Mouse (Mus musculus) intestine, embryonic 14.5 days (tissue): ENCODE measurements around the gene Slc19a2. TPM values are rescaled to one million over a fixed set of nuclear protein-coding genes. Genes with fewer than 3 reads are reported as not detected.
A peak's percentile ranks its signal among the peaks of the same experiment; 100 is the strongest.

Experiments used
- ATAC-seq: fragments of 200-750 bp; cut with Nextera tagmentation; replicated peaks from 2 replicates; pipeline ENCODE4 v1.8.0; 2017; ENCODE audit warnings: low read depth, moderate number of reproducible peaks, moderate TSS enrichment, moderate library complexity; ENCODE audit not compliant: low FRiP score, low TSS enrichment
- DNase-seq: peaks from one replicate; pipeline ENCODE4 v3.0.0-alpha.2; 2018; ENCODE audit warnings: low spot score
- H3K27ac ChIP-seq: fragments of 300-500 bp; sonication (generic); 2 replicates; pipeline ENCODE4 v1.5.1; 2014; ENCODE audit warnings: low read depth, mild to moderate bottlenecking, control low read depth
- H3K27me3 ChIP-seq: fragments of 300-500 bp; sonication (generic); replicated peaks from 2 replicates; pipeline ENCODE4 v1.6.1; 2014; ENCODE audit warnings: low read length, control low read depth; ENCODE audit not compliant: control insufficient read depth, insufficient read depth
- H3K36me3 ChIP-seq: fragments of 300-500 bp; sonication (generic); 2 replicates; pipeline ENCODE4 v1.6.1; 2014; ENCODE audit warnings: low read length, control low read depth; ENCODE audit not compliant: control insufficient read depth, insufficient read depth
- H3K4me1 ChIP-seq: fragments of 300-500 bp; sonication (generic); replicated peaks from 2 replicates; pipeline ENCODE4 v1.6.1; 2014; ENCODE audit warnings: low read length, control low read depth, mixed read lengths; ENCODE audit not compliant: control insufficient read depth, insufficient read depth
- H3K4me2 ChIP-seq: fragments of 300-500 bp; sonication (generic); 2 replicates; pipeline ENCODE4 v1.6.1; 2014; ENCODE audit warnings: low read length
- H3K4me3 ChIP-seq: fragments of 300-500 bp; sonication (generic); 2 replicates; pipeline ENCODE4 v1.5.1; 2014; ENCODE audit warnings: low read depth, low read length, control low read depth, mixed read lengths
- H3K9ac ChIP-seq: fragments of 300-500 bp; sonication (generic); 2 replicates; pipeline ENCODE4 v1.6.1; 2014; ENCODE audit warnings: mild to moderate bottlenecking, low read length
- H3K9me3 ChIP-seq: fragments of 300-500 bp; sonication (generic); 2 replicates; pipeline ENCODE4 v1.6.1; 2016; ENCODE audit warnings: low read length, control low read depth; ENCODE audit not compliant: control insufficient read depth
- WGBS: fragments of 180-500 bp; shearing (Covaris S2); extraction: QIAGEN DNeasy Blood & Tissue Kit; methylation state at CpG from one replicate; pipeline ENCODE4 v1.1.7; 2014; 5-methylcytosine and 5-hydroxymethylcytosine counted together
- polyA plus RNA-seq: library from polyadenylated mRNA; unstranded; fragments of >200 nt; fragmentation: Nextera tagmentation; extraction: Ambion mirVana; gene quantifications from 2 replicates; pipeline ENCODE4 v1.2.1, GENCODE M21; 2014

Slc19a2 gene
- 14.2 and 16.5 TPM in 2 replicates for polyA plus RNA-seq

GRCm38 (mm10) chr1:164248465-164249331, at the start of gene Slc19a2:
Gene Slc19a2 (plus strand): TSS chr1:164249046.
- peak within 1 kb of the TSS; percentile 63 for H3K9ac ChIP-seq
- H3K4me3 ChIP-seq = peak within 1 kb of the TSS; percentile 67
- no peaks in the 10 kb centered on the region for H3K36me3 ChIP-seq
- WGBS = under 1% methylated on average over 74 of the region's 79 CpGs
- H3K27ac ChIP-seq = peak within 1 kb of the TSS; percentile 74
- peak within 1 kb of the TSS; percentile 74 for H3K4me2 ChIP-seq
- H3K27me3 ChIP-seq = no peaks in the 10 kb centered on the region
- H3K4me1 ChIP-seq = peaks cover 12% of the 10 kb centered on the region; the same call in 1 of the 2 replicates
- peak; percentile 100 for DNase-seq
- peak; percentile 97 for ATAC-seq
- H3K9me3 ChIP-seq = no peaks in the 10 kb centered on the region

- no peaks in the 10 kb centered on the region for H3K4me1 ChIP-seq
- no peak for DNase-seq
- H3K4me2 ChIP-seq = no peak overlapping the region
- H3K27ac ChIP-seq = no peak overlapping the region
- no peak overlapping the region for H3K4me3 ChIP-seq
- no peak overlapping the region for H3K9ac ChIP-seq
- no peaks in the 10 kb centered on the region for H3K9me3 ChIP-seq
- 79% methylated on average over 4 of the region's 4 CpGs for WGBS
- no peaks in the 10 kb centered on the region for H3K36me3 ChIP-seq
- H3K27me3 ChIP-seq = no peaks in the 10 kb centered on the region
- no peak for ATAC-seq
Observed at GRCm38 (mm10) chr1:164199551-164199950, 49.3 kb upstream of the Slc19a2 start.

GRCm38 (mm10) chr1:164208437-164208836, 40.4 kb upstream of the Slc19a2 start:
- Histone ChIP-seq H3K4me1 (no peaks in the 10 kb centered on the region), H3K27ac (no peak overlapping the region), H3K4me3 (no peak overlapping the region), H3K27me3 (no peaks in the 10 kb centered on the region), H3K4me2 (no peak overlapping the region), H3K36me3 (no peaks in the 10 kb centered on the region), H3K9me3 (no peaks in the 10 kb centered on the region), H3K9ac (no peak overlapping the region)
- DNase-seq (no peak), ATAC-seq (no peak)
- WGBS = 65% methylated on average over 2 of the region's 2 CpGs

GRCm38 (mm10) chr1:164210899-164211298, 37.9 kb upstream of the Slc19a2 start:
- 65% methylated on average over 4 of the region's 4 CpGs for WGBS
- Histone ChIP-seq H3K36me3 (no peaks in the 10 kb centered on the region), H3K4me1 (0 out of 2 replicates have a peak, but pooled peaks cover 3% of the 10 kb centered on the region), H3K27me3 (no peaks in the 10 kb centered on the region), H3K4me3 (no peak overlapping the region), H3K4me2 (no peak overlapping the region), H3K27ac (no peak overlapping the region), H3K9me3 (no peaks in the 10 kb centered on the region), H3K9ac (no peak overlapping the region)
- DNase-seq = no peak
- no peak for ATAC-seq

GRCm38 (mm10) chr1:164212686-164213085, 36.2 kb upstream of the Slc19a2 start:
- Histone ChIP-seq H3K4me2 (no peak overlapping the region), H3K4me3 (no peak overlapping the region), H3K4me1 (0 out of 2 replicates have a peak, but pooled peaks cover 8% of the 10 kb centered on the region), H3K27ac (no peak overlapping the region), H3K36me3 (no peaks in the 10 kb centered on the region), H3K27me3 (no peaks in the 10 kb centered on the region), H3K9me3 (no peaks in the 10 kb centered on the region), H3K9ac (no peak overlapping the region)
- DNase-seq (no peak), ATAC-seq (no peak)
- WGBS = 79% methylated on average over 8 of the region's 8 CpGs

- no peak overlapping the region for H3K9ac ChIP-seq
- no peak overlapping the region for H3K4me3 ChIP-seq
- H3K36me3 ChIP-seq = no peaks in the 10 kb centered on the region
- H3K9me3 ChIP-seq = no peaks in the 10 kb centered on the region
- ATAC-seq (no peak), DNase-seq (no peak)
- H3K4me2 ChIP-seq = no peak overlapping the region
- no peak overlapping the region for H3K27ac ChIP-seq
- H3K27me3 ChIP-seq = no peaks in the 10 kb centered on the region
- 52% methylated on average over 8 of the region's 8 CpGs for WGBS
- H3K4me1 ChIP-seq = peaks cover 14% of the 10 kb centered on the region
Observed at GRCm38 (mm10) chr1:164214190-164214589, 34.7 kb upstream of the Slc19a2 start.

- ATAC-seq (peak; percentile 53; the same call in 1 of the 2 replicates), DNase-seq (no peak)
- no peak overlapping the region for H3K4me3 ChIP-seq
- H3K27ac ChIP-seq = no peak overlapping the region
- H3K4me2 ChIP-seq = no peak overlapping the region
- peaks cover 14% of the 10 kb centered on the region for H3K4me1 ChIP-seq
- no peaks in the 10 kb centered on the region for H3K27me3 ChIP-seq
- H3K36me3 ChIP-seq = no peaks in the 10 kb centered on the region
- H3K9me3 ChIP-seq = no peaks in the 10 kb centered on the region
- 60% methylated on average over 3 of the region's 3 CpGs for WGBS
- no peak overlapping the region for H3K9ac ChIP-seq
Observed at GRCm38 (mm10) chr1:164215097-164215496, 33.7 kb upstream of the Slc19a2 start.

GRCm38 (mm10) chr1:164215540-164215939, 33.3 kb upstream of the Slc19a2 start:
- DNase-seq = no peak
- Histone ChIP-seq H3K9me3 (no peaks in the 10 kb centered on the region), H3K4me3 (no peak overlapping the region), H3K27me3 (no peaks in the 10 kb centered on the region), H3K36me3 (no peaks in the 10 kb centered on the region), H3K9ac (no peak overlapping the region), H3K27ac (no peak overlapping the region), H3K4me2 (no peak overlapping the region), H3K4me1 (peaks cover 14% of the 10 kb centered on the region)
- WGBS = 44% methylated on average over 6 of the region's 6 CpGs
- ATAC-seq = peak; percentile 48; the same call in 1 of the 2 replicates
